Mouse (Mus musculus): ENCODE results near the gene Mfge8. TPM values are rescaled to one million over a fixed set of nuclear protein-coding genes. Genes with fewer than 3 reads are reported as not detected.

Mfge8 gene
- 27.4 and 30.3 TPM in 2 replicates for polyA plus RNA-seq (2012; ENCODE audit: insufficient read depth, insufficient read length, missing spikeins)

DNA sequence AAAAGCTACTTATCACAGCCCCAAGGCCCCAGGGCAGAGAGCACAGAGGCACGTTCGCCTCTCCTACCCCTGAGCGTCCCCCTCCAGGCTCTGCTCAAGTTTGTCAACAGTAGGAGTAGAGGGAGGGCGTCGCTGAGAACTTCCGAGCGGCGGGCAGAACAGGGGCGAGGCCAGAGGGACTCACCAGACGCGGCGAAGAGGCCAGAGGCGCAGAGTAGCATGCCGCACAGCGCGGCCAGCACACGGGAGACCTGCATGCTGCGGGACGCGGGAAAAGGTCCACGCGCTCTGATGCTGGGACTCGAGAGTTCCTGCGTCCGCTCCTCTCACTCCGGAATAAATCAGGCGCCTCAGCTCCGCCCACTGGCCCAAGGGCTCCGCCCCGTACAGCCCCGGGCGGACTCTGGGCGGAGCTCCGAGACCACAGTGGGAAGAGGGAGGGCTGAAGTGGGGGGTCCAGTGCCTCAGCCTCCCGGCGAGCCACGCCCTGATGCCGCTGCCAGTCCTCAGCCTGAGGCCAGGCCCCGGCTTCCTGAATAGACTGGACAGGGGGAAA is at the start of gene Mfge8:
Mfge8 (minus strand) TSS at position 350 of the 556 bp plus-strand sequence.
- Histone ChIP-seq H3K4me3 (ENCODE audit: insufficient read depth, low read length) (peak within 1 kb of the TSS; percentile 88), H3K27ac (ENCODE audit: insufficient read depth, low read depth, low read length) (no peak within 1 kb of the TSS), H3K4me1 (ENCODE audit: control insufficient read depth, insufficient read depth, low read length) (peaks cover 4% of the 10 kb centered on the region)
- TF ChIP-seq POLR2A (IDR thresholded peaks at IDR 0.05; ENCODE audit: borderline replicate concordance, low read depth, low read length), result no peak
- TF ChIP-seq CTCF (IDR thresholded peaks at IDR 0.05; ENCODE audit: low read depth, low read length), result no peak

DNA sequence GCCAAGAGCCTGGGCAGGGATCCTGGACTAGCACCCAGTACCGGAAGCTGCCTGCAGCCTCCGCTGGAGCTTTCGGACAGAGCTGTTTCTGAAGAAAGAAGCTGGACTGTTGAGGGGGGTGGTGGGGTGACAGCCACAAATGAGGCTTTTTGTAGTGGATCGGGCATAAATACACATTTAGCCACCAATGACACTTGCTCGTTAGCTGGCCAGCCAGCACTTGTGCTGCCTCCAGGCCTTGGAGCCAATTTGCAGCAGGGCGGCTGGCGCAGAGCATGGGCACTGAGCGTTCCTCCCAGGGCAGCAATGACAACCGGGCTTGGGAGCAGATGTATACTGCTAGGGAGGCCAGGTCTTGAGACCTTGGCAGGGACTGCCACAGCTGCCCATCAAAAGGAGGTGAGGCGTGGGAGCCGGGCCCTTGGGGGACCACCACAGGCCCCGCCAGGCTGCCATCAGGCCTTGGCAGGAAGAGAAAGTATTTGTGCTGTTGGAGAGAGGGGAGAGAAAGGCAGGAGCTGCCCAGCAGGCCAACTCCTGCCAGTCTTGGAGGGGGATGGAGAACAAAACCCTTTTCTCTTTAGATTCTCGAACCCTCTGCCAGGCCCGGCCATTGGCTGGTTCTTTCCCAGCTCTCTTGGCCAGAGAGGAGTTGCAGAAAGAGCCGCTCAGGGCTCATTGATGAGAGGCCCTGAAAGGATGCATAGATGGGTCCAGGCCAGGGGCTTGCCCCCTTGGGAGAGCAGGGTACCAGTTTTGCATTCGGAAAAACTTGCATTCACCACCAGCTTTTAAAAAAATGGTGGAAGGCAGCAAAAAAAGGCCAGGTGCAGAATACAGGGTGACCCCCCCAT is 45.9 kb upstream of the Mfge8 start:
- TF ChIP-seq POLR2A (IDR thresholded peaks at IDR 0.05; ENCODE audit: borderline replicate concordance, low read depth, low read length) (no peak), CTCF (IDR thresholded peaks at IDR 0.05; ENCODE audit: low read depth, low read length) (no peak)
- H3K27ac ChIP-seq (ENCODE audit: insufficient read depth, low read depth, low read length), result no peak overlapping the region
- H3K4me1 ChIP-seq (ENCODE audit: control insufficient read depth, insufficient read depth, low read length), result peaks cover 10% of the 10 kb centered on the region
- no peak overlapping the region for H3K4me3 ChIP-seq (ENCODE audit: insufficient read depth, low read length)

DNA sequence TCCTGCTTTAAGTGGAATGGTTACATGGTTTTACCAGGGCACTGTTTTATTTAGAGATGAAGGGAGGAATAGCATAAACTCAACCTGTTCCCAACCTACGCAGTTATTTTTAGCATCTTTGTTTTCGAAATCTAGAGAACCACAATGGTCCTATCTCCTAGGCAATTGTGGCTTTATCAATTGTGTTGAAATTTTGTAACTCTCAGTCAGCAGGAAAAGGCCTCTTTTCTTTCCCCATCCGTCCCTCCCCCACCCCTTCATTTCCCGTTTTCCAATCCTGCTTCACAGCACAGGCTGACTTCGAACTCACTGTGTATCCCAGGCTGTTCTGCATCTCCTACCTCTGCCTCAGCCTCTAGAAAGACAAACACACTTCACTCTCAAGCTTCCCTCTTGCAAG is 45.1 kb upstream of the Mfge8 start:
- Histone ChIP-seq H3K4me1 (ENCODE audit: control insufficient read depth, insufficient read depth, low read length) (peaks cover 10% of the 10 kb centered on the region), H3K27ac (ENCODE audit: insufficient read depth, low read depth, low read length) (no peak overlapping the region), H3K4me3 (ENCODE audit: insufficient read depth, low read length) (no peak overlapping the region)
- TF ChIP-seq POLR2A (IDR thresholded peaks at IDR 0.05; ENCODE audit: borderline replicate concordance, low read depth, low read length) (no peak), CTCF (IDR thresholded peaks at IDR 0.05; ENCODE audit: low read depth, low read length) (no peak)

DNA sequence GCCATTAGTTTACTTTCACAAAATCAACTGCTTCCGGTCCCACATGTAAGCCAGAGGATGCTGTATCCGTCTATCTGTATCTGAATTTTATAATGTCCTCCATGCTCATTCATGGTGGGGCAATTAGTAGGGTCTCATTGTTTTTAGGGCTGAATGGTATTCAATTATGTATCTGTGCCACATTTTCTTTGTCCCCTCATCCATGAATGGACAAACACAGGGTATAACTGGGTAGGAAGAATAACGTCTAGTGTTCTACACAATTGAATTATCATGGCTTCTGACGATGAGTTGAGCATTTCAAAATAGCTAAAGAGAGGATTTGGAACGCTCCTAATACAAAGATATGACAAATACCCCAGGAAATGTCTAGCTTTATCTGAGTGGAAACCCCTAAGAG is 42.6 kb upstream of the Mfge8 start:
- Histone ChIP-seq H3K27ac (ENCODE audit: insufficient read depth, low read depth, low read length) (no peak overlapping the region), H3K4me3 (ENCODE audit: insufficient read depth, low read length) (no peak overlapping the region), H3K4me1 (ENCODE audit: control insufficient read depth, insufficient read depth, low read length) (peaks cover 10% of the 10 kb centered on the region)
- TF ChIP-seq CTCF (IDR thresholded peaks at IDR 0.05; ENCODE audit: low read depth, low read length), result no peak
- no peak for TF ChIP-seq POLR2A (IDR thresholded peaks at IDR 0.05; ENCODE audit: borderline replicate concordance, low read depth, low read length)

DNA sequence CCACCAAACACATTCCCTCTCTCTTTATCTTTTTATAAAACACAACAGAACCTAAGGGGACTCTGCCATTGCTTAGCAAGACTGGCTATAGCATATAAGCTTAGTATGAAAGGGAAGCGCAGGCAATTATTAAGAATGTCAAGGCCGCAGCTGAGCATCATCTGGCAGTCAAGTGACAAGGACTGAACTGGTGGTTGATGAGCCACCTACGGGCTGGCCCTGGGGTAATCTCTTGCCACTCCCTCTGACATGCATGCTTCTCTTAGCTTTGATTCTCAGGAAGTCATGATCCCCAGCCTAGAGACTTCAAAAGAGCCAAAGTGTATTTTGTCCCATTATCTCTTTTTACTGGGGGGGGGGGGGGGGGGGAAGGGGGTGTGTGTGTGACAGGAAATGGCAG is 41.7 kb upstream of the Mfge8 start:
- peaks cover 10% of the 10 kb centered on the region for H3K4me1 ChIP-seq (ENCODE audit: control insufficient read depth, insufficient read depth, low read length)
- TF ChIP-seq POLR2A (IDR thresholded peaks at IDR 0.05; ENCODE audit: borderline replicate concordance, low read depth, low read length) (no peak), CTCF (IDR thresholded peaks at IDR 0.05; ENCODE audit: low read depth, low read length) (no peak)
- H3K4me3 ChIP-seq (ENCODE audit: insufficient read depth, low read length), result no peak overlapping the region
- H3K27ac ChIP-seq (ENCODE audit: insufficient read depth, low read depth, low read length), result no peak overlapping the region

DNA sequence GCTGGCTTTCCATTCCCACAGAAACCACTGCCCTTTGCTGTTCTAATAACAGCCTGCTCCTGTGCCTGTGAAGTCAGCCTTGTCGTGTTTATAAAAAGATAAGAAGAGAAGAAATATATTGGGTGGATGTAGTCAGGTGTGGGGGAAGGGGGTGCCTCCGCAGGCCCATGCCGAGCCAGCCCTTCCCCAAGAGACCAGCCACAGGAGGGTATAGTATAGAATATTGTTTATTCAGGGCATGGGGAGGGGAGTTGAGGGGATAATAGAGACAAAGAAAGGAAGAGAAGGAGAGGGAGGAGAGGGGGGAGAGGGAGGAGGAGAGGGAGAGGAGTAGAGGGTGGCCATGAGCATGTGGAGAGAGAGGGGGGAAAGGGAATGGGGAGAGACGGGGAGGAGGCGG is 40.4 kb upstream of the Mfge8 start:
- H3K27ac ChIP-seq (ENCODE audit: insufficient read depth, low read depth, low read length), result no peak overlapping the region
- H3K4me1 ChIP-seq (ENCODE audit: control insufficient read depth, insufficient read depth, low read length), result peaks cover 10% of the 10 kb centered on the region
- no peak for TF ChIP-seq CTCF (IDR thresholded peaks at IDR 0.05; ENCODE audit: low read depth, low read length)
- no peak for TF ChIP-seq POLR2A (IDR thresholded peaks at IDR 0.05; ENCODE audit: borderline replicate concordance, low read depth, low read length)
- H3K4me3 ChIP-seq (ENCODE audit: insufficient read depth, low read length), result no peak overlapping the region

GRCm38 (mm10) chr7:79187591-79187990 is 38.7 kb upstream of the Mfge8 start:
- TF ChIP-seq POLR2A (IDR thresholded peaks at IDR 0.05; ENCODE audit: borderline replicate concordance, low read depth, low read length), result no peak
- no peak for TF ChIP-seq CTCF (IDR thresholded peaks at IDR 0.05; ENCODE audit: low read depth, low read length)
- Histone ChIP-seq H3K4me1 (ENCODE audit: control insufficient read depth, insufficient read depth, low read length) (peaks cover under 1% of the 10 kb centered on the region), H3K27ac (ENCODE audit: insufficient read depth, low read depth, low read length) (no peak overlapping the region), H3K4me3 (ENCODE audit: insufficient read depth, low read length) (no peak overlapping the region)

- Histone ChIP-seq H3K4me3 (ENCODE audit: insufficient read depth, low read length) (no peak overlapping the region), H3K27ac (ENCODE audit: insufficient read depth, low read depth, low read length) (no peak overlapping the region), H3K4me1 (ENCODE audit: control insufficient read depth, insufficient read depth, low read length) (no peaks in the 10 kb centered on the region)
- TF ChIP-seq POLR2A (IDR thresholded peaks at IDR 0.05; ENCODE audit: borderline replicate concordance, low read depth, low read length) (no peak), CTCF (IDR thresholded peaks at IDR 0.05; ENCODE audit: low read depth, low read length) (no peak)
These were observed 34.6 kb upstream of the Mfge8 start for GRCm38 (mm10) chr7:79183417-79183816.

GRCm38 (mm10) chr7:79173800-79174199 is 24.9 kb upstream of the Mfge8 start:
- TF ChIP-seq CTCF (IDR thresholded peaks at IDR 0.05; ENCODE audit: low read depth, low read length) (no peak), POLR2A (IDR thresholded peaks at IDR 0.05; ENCODE audit: borderline replicate concordance, low read depth, low read length) (no peak)
- Histone ChIP-seq H3K4me3 (ENCODE audit: insufficient read depth, low read length) (no peak overlapping the region), H3K4me1 (ENCODE audit: control insufficient read depth, insufficient read depth, low read length) (no peaks in the 10 kb centered on the region)

DNA sequence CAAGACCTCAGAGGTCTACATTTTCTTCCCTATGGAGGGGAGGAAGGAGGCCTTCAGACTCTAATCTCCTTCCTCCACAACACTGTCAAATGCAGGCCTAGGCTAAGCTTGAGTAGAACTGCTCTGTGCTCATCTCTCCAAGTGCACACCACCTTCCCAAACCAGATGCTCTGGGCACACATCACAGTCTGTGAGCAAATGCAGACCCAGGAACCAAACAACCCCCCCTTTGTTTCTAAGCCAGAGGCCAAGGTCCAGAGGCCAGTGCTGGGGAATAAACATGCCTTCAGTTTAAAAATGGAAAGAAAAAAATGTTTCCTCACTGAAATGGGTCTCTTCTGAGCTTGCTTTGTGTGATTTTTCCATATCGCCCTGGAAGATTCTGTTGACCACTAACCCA is 22.9 kb upstream of the Mfge8 start:
- no peak for TF ChIP-seq CTCF (IDR thresholded peaks at IDR 0.05; ENCODE audit: low read depth, low read length)
- TF ChIP-seq POLR2A (IDR thresholded peaks at IDR 0.05; ENCODE audit: borderline replicate concordance, low read depth, low read length), result no peak
- H3K4me3 ChIP-seq (ENCODE audit: insufficient read depth, low read length), result no peak overlapping the region
- no peak overlapping the region for H3K27ac ChIP-seq (ENCODE audit: insufficient read depth, low read depth, low read length)
- H3K4me1 ChIP-seq (ENCODE audit: control insufficient read depth, insufficient read depth, low read length), result peaks cover 4% of the 10 kb centered on the region; the same call in 1 of the 2 replicates

More at GRCm38 (mm10) chr7:79173800-79174199, 24.9 kb upstream of the Mfge8 start:
- H3K27ac ChIP-seq (ENCODE audit: insufficient read depth, low read depth, low read length), result no peak overlapping the region

All from bone marrow macrophage, adult 2 months (primary cell).